Mouse (Mus musculus) stomach, embryonic 15.5 days (tissue): ENCODE data around the gene Lrrc1. TPM values are rescaled to one million over a fixed set of nuclear protein-coding genes. Genes with fewer than 3 reads are reported as not detected.

Experiments used
- ATAC-seq: fragments of 200-750 bp; cut with Nextera tagmentation; 2 replicates; pipeline ENCODE4 v1.8.0; 2017; ENCODE audit warnings: low read depth, moderate number of reproducible peaks, moderate TSS enrichment; ENCODE audit not compliant: insufficient read depth, low FRiP score
- H3K27ac ChIP-seq: fragments of 300-500 bp; sonication (generic); 2 replicates; pipeline ENCODE4 v1.5.1; 2015; ENCODE audit warnings: mild to moderate bottlenecking, inconsistent platforms
- H3K27me3 ChIP-seq: fragments of 300-500 bp; sonication (generic); replicated peaks from 2 replicates; pipeline ENCODE4 v1.6.1; 2015; ENCODE audit warnings: inconsistent platforms
- H3K36me3 ChIP-seq: fragments of 300-500 bp; sonication (generic); 2 replicates; pipeline ENCODE4 v1.6.1; 2015; ENCODE audit warnings: inconsistent platforms
- H3K4me1 ChIP-seq: fragments of 300-500 bp; sonication (generic); 2 replicates; pipeline ENCODE4 v1.6.1; 2015; ENCODE audit warnings: inconsistent platforms
- H3K4me2 ChIP-seq: fragments of 300-500 bp; sonication (generic); 2 replicates; pipeline ENCODE4 v1.6.1; 2015; ENCODE audit warnings: mild to moderate bottlenecking, inconsistent platforms
- H3K4me3 ChIP-seq: fragments of 300-500 bp; sonication (generic); replicated peaks from 2 replicates; pipeline ENCODE4 v1.5.1; 2015; ENCODE audit warnings: inconsistent platforms
- H3K9ac ChIP-seq: fragments of 300-500 bp; sonication (generic); 2 replicates; pipeline ENCODE4 v1.6.1; 2015; ENCODE audit warnings: inconsistent platforms
- H3K9me3 ChIP-seq: fragments of 300-500 bp; sonication (generic); 2 replicates; pipeline ENCODE4 v1.6.1; 2016; ENCODE audit warnings: inconsistent platforms
- WGBS: fragments of 180-500 bp; shearing (Covaris S2); methylation state at CpG from one replicate; pipeline ENCODE4 v1.1.7; 2015; 5-methylcytosine and 5-hydroxymethylcytosine counted together
- polyA plus RNA-seq: library from polyadenylated mRNA; unstranded; fragments of >200 nt; fragmentation: Nextera tagmentation; extraction: Ambion mirVana; gene quantifications from 2 replicates; pipeline ENCODE4 v1.2.1, GENCODE M21; 2015

The Lrrc1 gene
- polyA plus RNA-seq, 1 experiment from 2014 or later: 17.5 TPM

GRCm38 (mm10) chr9:77516782-77517364, 27.8 kb downstream of the Lrrc1 start:
- ATAC-seq: no peak
- Histone ChIP-seq H3K4me1 (0 out of 2 replicates have a peak, but pooled peaks cover 3% of the 10 kb centered on the region), H3K9me3 (no peaks in the 10 kb centered on the region), H3K27me3 (no peaks in the 10 kb centered on the region), H3K9ac (no peak overlapping the region), H3K36me3 (no peaks in the 10 kb centered on the region), H3K27ac (no peak overlapping the region), H3K4me2 (no peak overlapping the region), H3K4me3 (no peak overlapping the region)
- 72% methylated on average over 7 of the region's 7 CpGs for WGBS

DNA sequence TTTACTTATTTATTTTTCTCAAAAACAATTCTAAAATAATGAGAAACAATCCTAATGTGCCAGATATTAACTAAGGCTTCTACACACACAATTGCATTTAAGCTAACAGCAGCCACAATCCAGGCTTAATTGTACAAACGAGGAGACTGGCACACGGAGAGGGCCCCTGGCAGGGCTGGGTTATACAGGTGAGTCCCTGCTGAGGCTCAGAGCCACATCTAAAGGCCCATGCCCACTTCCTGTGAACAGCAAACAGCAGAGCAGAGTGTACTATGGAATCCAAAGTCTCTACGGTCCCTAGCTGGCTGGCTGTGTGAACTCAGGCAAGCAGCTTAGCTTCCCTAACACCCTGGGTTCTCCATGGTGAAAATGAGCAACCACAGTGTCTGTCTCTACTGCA, 30.8 kb downstream of the Lrrc1 start:
- 0 out of 2 replicates have a peak, but pooled peaks cover 3% of the 10 kb centered on the region for H3K4me1 ChIP-seq
- ATAC-seq: no peak

GRCm38 (mm10) chr9:77512220-77512619, 32.5 kb downstream of the Lrrc1 start:
- no peak overlapping the region for H3K4me3 ChIP-seq
- no peak for ATAC-seq
- H3K4me1 ChIP-seq: 0 out of 2 replicates have a peak, but pooled peaks cover 3% of the 10 kb centered on the region
- no peaks in the 10 kb centered on the region for H3K36me3 ChIP-seq
- 38% methylated on average over 6 of the region's 6 CpGs for WGBS
- H3K27ac ChIP-seq: no peak overlapping the region
- no peaks in the 10 kb centered on the region for H3K27me3 ChIP-seq
- no peak overlapping the region for H3K9ac ChIP-seq
- no peak overlapping the region for H3K4me2 ChIP-seq
- H3K9me3 ChIP-seq: no peaks in the 10 kb centered on the region

More for the DNA sequence above, 30.8 kb downstream of the Lrrc1 start:
- H3K4me3 ChIP-seq: no peak overlapping the region
- H3K9ac ChIP-seq: no peak overlapping the region
- H3K36me3 ChIP-seq: no peaks in the 10 kb centered on the region
- H3K4me2 ChIP-seq: no peak overlapping the region
- no peak overlapping the region for H3K27ac ChIP-seq
- no peaks in the 10 kb centered on the region for H3K9me3 ChIP-seq
- H3K27me3 ChIP-seq: no peaks in the 10 kb centered on the region
- 69% methylated on average over 3 of the region's 3 CpGs for WGBS

- WGBS: 52% methylated on average over 8 of the region's 8 CpGs
- no peaks in the 10 kb centered on the region for H3K9me3 ChIP-seq
- no peak for ATAC-seq
Observed at GRCm38 (mm10) chr9:77510574-77510973, 34.1 kb downstream of the Lrrc1 start.

GRCm38 (mm10) chr9:77507743-77508394, 36.8 kb downstream of the Lrrc1 start:
- Histone ChIP-seq H3K4me2 (no peak overlapping the region), H3K4me3 (no peak overlapping the region), H3K27me3 (no peaks in the 10 kb centered on the region), H3K9me3 (no peaks in the 10 kb centered on the region), H3K36me3 (no peaks in the 10 kb centered on the region), H3K4me1 (0 out of 2 replicates have a peak, but pooled peaks cover 8% of the 10 kb centered on the region), H3K27ac (no peak overlapping the region), H3K9ac (no peak overlapping the region)
- ATAC-seq: no peak
- WGBS: 95% methylated on average over 3 of the region's 3 CpGs

More at GRCm38 (mm10) chr9:77510574-77510973, 34.1 kb downstream of the Lrrc1 start:
- Histone ChIP-seq H3K4me3 (no peak overlapping the region), H3K36me3 (no peaks in the 10 kb centered on the region), H3K4me1 (0 out of 2 replicates have a peak, but pooled peaks cover 3% of the 10 kb centered on the region), H3K9ac (no peak overlapping the region), H3K27me3 (no peaks in the 10 kb centered on the region), H3K27ac (no peak overlapping the region), H3K4me2 (no peak overlapping the region)

- Histone ChIP-seq H3K9ac (no peak overlapping the region), H3K27ac (no peak overlapping the region), H3K4me3 (no peak overlapping the region), H3K27me3 (no peaks in the 10 kb centered on the region), H3K4me1 (0 out of 2 replicates have a peak, but pooled peaks cover 7% of the 10 kb centered on the region), H3K4me2 (no peak overlapping the region), H3K9me3 (no peaks in the 10 kb centered on the region), H3K36me3 (no peaks in the 10 kb centered on the region)
- WGBS: 59% methylated on average over 14 of the region's 14 CpGs
- no peak for ATAC-seq
Observed at GRCm38 (mm10) chr9:77502548-77503438, 41.9 kb downstream of the Lrrc1 start.

- Histone ChIP-seq H3K4me2 (no peak overlapping the region), H3K36me3 (no peaks in the 10 kb centered on the region), H3K9me3 (no peaks in the 10 kb centered on the region), H3K4me1 (0 out of 2 replicates have a peak, but pooled peaks cover 9% of the 10 kb centered on the region), H3K27ac (no peak overlapping the region), H3K27me3 (no peaks in the 10 kb centered on the region), H3K4me3 (no peak overlapping the region), H3K9ac (no peak overlapping the region)
- ATAC-seq: no peak
- 81% methylated on average over 6 of the region's 6 CpGs for WGBS
Observed at GRCm38 (mm10) chr9:77502171-77502547, 42.5 kb downstream of the Lrrc1 start.

- H3K4me3 ChIP-seq: no peak overlapping the region
- H3K9me3 ChIP-seq: no peaks in the 10 kb centered on the region
- ATAC-seq: no peak
- H3K9ac ChIP-seq: no peak overlapping the region
- 0 out of 2 replicates have a peak, but pooled peaks cover 14% of the 10 kb centered on the region for H3K4me1 ChIP-seq
- no peak overlapping the region for H3K27ac ChIP-seq
- no peaks in the 10 kb centered on the region for H3K36me3 ChIP-seq
- H3K4me2 ChIP-seq: no peak overlapping the region
- H3K27me3 ChIP-seq: no peaks in the 10 kb centered on the region
- WGBS: 84% methylated on average over 6 of the region's 6 CpGs
Observed at GRCm38 (mm10) chr9:77499084-77499483, 45.6 kb downstream of the Lrrc1 start.

DNA sequence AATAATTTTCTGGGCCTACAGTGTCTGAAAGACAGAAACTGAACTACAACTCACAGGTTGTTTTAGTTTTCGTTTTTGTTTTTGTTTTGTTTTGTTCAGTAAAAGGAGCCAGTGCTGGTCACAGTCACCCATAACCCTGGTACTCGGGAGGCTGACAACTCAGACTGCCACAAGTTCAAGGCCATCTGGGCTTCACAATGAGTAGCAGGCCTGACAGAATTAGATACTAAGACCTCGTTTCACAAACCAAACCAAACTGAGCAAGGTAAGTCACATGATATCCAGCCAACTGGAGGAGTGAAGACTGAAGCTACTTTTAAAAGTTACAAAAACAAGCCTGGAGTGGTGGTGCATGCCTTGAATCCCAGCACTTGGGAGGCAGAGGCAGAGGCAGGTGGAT, 46.3 kb downstream of the Lrrc1 start:
- 0 out of 2 replicates have a peak, but pooled peaks cover 12% of the 10 kb centered on the region for H3K4me1 ChIP-seq
- no peak overlapping the region for H3K9ac ChIP-seq
- no peaks in the 10 kb centered on the region for H3K27me3 ChIP-seq
- H3K27ac ChIP-seq: no peak overlapping the region
- no peak for ATAC-seq
- H3K4me3 ChIP-seq: no peak overlapping the region
- H3K4me2 ChIP-seq: no peak overlapping the region
- no peaks in the 10 kb centered on the region for H3K9me3 ChIP-seq
- H3K36me3 ChIP-seq: no peaks in the 10 kb centered on the region
- WGBS: 65% methylated on average over 3 of the region's 3 CpGs

GRCm38 (mm10) chr9:77497173-77497572, 47.5 kb downstream of the Lrrc1 start:
- no peak overlapping the region for H3K9ac ChIP-seq
- no peak for ATAC-seq
- WGBS: 62% methylated on average over 6 of the region's 6 CpGs
- H3K4me2 ChIP-seq: no peak overlapping the region
- no peak overlapping the region for H3K4me3 ChIP-seq
- H3K27ac ChIP-seq: no peak overlapping the region
- H3K9me3 ChIP-seq: no peaks in the 10 kb centered on the region
- no peaks in the 10 kb centered on the region for H3K36me3 ChIP-seq
- 0 out of 2 replicates have a peak, but pooled peaks cover 7% of the 10 kb centered on the region for H3K4me1 ChIP-seq
- no peaks in the 10 kb centered on the region for H3K27me3 ChIP-seq

GRCm38 (mm10) chr9:77496540-77497062, 48.1 kb downstream of the Lrrc1 start:
- no peak for ATAC-seq

More at GRCm38 (mm10) chr9:77496540-77497062, 48.1 kb downstream of the Lrrc1 start:
- Histone ChIP-seq H3K9ac (no peak overlapping the region), H3K4me2 (no peak overlapping the region), H3K36me3 (no peaks in the 10 kb centered on the region), H3K4me1 (0 out of 2 replicates have a peak, but pooled peaks cover 7% of the 10 kb centered on the region), H3K27ac (no peak overlapping the region), H3K4me3 (no peak overlapping the region), H3K27me3 (no peaks in the 10 kb centered on the region), H3K9me3 (no peaks in the 10 kb centered on the region)
- WGBS: 45% methylated on average over 12 of the region's 12 CpGs
